Mouse (Mus musculus): ENCODE results near the gene Dcp1b.

GRCm38 (mm10) chr6:119204286-119204685, 29.2 kb downstream of the Dcp1b start:
- TF ChIP-seq CTCF (IDR thresholded peaks at IDR 0.05; ENCODE audit: low read depth) (no peak), EP300 (IDR thresholded peaks at IDR 0.05; ENCODE audit: low read depth) (no peak)
